Mouse (Mus musculus) lung, postnatal 0 days (tissue): ENCODE data around the gene Grifin.

Experiments
- CTCF ChIP-seq: IDR thresholded peaks from 2 replicates; pipeline ENCODE4 v1.5.1; 2016; ENCODE audit warnings: antibody characterized with exemption, mild to moderate bottlenecking
- EP300 ChIP-seq: IDR thresholded peaks from 2 replicates; pipeline ENCODE4 v1.6.1; 2016; ENCODE audit warnings: antibody characterized with exemption, mild to moderate bottlenecking, control low read depth

DNA sequence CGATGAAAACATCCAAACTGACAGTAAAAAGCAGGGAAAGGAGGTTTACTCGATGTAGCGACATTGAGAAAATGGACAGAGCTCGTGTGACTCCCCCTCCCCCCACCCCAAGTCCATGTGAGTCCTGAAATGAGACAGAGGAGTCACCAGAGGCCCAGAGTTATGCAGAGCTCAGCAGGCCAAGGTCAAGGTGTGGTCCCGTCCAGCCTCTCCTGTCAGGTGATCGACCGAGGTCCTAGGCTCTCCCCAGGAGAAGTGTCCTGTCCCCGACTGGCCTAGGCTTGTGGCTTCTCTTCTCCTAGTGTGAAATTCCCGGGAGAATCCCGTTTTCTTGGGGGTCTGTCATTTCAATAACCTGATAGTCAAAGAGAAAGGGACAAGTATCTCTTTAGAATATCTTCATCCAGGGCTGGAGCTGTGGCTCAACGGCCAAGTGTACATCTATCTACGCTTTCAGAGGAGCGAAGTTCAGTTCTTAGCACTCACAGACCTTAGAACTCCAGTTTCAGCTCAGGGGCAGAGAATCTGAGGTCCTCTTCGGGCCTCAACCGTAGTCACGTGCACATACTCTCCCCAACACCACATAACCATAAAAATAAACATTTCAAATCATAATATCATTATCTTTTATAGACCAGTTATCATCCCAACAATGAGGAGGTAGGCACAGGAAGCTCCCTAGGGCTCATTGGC lies 24.4 kb upstream of the Grifin start:
- TF ChIP-seq CTCF (no peak), EP300 (no peak)
